Mouse (Mus musculus): ENCODE measurements around the gene Smim8. TPM values are rescaled to one million over a fixed set of nuclear protein-coding genes. Genes with fewer than 3 reads are reported as not detected.

Smim8 gene
- 7.5 and 8.0 TPM in 2 replicates for polyA plus RNA-seq (2012)

DNA sequence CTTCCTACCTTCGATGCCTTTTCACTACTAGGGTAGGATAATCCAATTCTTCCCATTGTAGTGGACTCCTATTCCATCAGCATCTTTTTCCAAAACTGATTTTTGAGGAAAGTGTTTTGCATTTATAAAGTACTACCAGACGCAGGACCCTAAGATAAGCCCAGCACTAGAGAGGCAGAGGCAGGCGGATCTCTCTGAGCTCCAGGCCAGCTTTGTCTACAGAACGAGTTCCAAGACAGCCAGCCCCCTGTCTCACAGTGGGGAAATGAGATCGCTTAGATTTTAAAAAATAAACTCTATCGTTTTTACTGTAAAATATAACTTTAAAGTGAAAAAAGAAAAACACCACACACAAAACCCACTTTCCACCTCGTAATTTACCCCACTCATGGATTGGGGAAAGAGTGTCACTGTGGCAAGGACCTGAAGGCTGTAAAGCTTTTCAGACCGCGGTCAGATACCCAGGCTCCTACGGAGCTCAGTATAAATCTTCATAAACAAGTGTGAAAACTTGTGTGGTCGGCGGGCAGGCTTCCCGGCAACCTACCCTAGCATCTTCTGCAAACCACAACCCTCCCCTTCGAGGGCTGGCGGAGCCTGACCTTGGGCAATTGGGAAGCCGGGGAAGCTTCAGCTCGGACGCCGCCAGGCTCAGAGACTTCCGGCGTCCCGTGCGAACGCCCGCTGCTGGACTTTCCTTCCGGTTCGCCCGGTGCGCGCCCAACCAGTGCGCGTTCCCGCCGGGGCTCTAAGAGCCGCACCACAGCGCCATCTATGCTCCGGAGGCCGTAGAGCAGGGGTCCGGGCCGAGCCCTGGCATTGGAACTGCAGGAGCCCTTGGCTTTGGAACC is at the start of gene Smim8:
Gene Smim8 (minus strand): TSS at position 747 of the 851 bp plus-strand sequence.

GRCm38 (mm10) chr4:34756163-34756562 is 22.1 kb downstream of the Smim8 start, which contains the start of gene Gm136:
TSS of gene Gm136 (minus strand) at chr4:34756263.

DNA sequence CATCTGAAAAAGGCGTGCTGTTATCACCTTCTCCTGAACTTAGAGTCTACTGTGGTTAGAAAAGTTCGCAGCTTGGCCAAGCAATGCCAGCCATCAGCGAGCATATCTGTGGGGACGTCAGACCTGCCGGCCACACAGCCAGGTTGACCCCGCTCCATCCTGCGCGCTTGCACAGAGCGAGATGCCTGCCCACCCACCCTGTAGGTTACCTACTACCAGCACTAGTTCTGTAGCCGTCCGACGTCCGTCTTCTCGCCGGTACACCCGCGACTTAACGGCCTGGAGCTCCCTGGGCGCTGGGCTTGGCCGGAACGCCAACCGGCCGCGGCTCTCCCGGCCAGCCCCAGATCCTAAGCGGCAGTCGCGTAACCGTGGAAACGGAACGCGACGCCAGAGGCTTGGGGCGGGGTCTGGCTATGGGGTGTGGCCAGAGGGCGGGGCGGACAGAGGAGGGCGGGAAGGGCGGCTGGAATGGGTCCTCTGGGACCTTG is 48.3 kb downstream of the Smim8 start, which contains the start of gene Cfap206:
Gene Cfap206 (minus strand): TSS at position 356 of the 491 bp plus-strand sequence.

Other genes starting within 250 kb of the Smim8 start
- 55.9 and 56.0 TPM in 2 replicates for gene Akirin2, start 227.5 kb downstream of the Smim8 start, polyA plus RNA-seq (2012)
- 4.7 TPM in 2 replicates for gene Orc3, start 163.5 kb downstream of the Smim8 start, polyA plus RNA-seq (2012)
- 2.7 and 6.2 TPM in 2 replicates for gene Rars2, start 163.5 kb downstream of the Smim8 start, polyA plus RNA-seq (2012)
- gene Slc35a1, start 91.0 kb downstream of the Smim8 start, polyA plus RNA-seq (2012): 1.2 and 1.5 TPM in 2 replicates
- gene Cfap206, start 48.2 kb downstream of the Smim8 start, polyA plus RNA-seq (2012): not detected in 2 replicates
- not detected in 2 replicates for gene Gm136, start 22.2 kb downstream of the Smim8 start, polyA plus RNA-seq (2012)
- 1.1 and 1.6 TPM in 2 replicates for gene Zfp292, start 104.5 kb upstream of the Smim8 start, polyA plus RNA-seq (2012)
- gene Cga, start 115.4 kb upstream of the Smim8 start, polyA plus RNA-seq (2012): not detected in 2 replicates